Mouse (Mus musculus) activated CD4-positive, CD25-positive, alpha-beta regulatory T cell, adult 4 months (primary cell): ENCODE data around the gene Morf4l1. TPM values are rescaled to one million over a fixed set of nuclear protein-coding genes. Genes with fewer than 3 reads are reported as not detected.
"Not testable (repeated sequence)": the region's sequence is repeated elsewhere in the genome, so short reads cannot be mapped to it uniquely, and the experiment has no call there.

Experiments
- ATAC-seq: one replicate; pipeline ENCODE4 v1.8.0; 2017
- polyA plus RNA-seq, 2 experiments: library from polyadenylated mRNA; unstranded; fragments of 100-300 nt; shearing (Covaris generic); gene quantifications; one replicate each; pipeline ENCODE4 v1.2.1; 2017

Gene Morf4l1
- polyA plus RNA-seq, 2 experiments from 2014 or later, result 299 to 332 TPM

DNA sequence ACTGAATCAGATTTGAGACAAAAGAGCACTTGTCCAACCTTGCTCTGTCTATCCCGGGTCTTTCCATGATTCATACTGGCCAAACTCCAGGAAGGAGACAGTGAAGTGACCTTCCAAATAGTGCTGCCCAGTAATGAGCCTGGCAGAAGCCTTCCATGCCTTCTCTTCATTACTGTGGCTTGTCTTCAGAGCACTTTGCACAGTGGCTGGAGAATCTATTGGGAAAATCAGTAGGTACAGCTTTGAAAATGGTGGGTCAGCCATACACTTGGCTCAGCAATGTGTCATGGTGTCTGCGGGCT lies 54.0 kb downstream of the Morf4l1 start:
- ATAC-seq, result no peak

- ATAC-seq, result no peak
Measured at GRCm38 (mm10) chr9:90059828-90060573, 54.6 kb downstream of the Morf4l1 start.

DNA sequence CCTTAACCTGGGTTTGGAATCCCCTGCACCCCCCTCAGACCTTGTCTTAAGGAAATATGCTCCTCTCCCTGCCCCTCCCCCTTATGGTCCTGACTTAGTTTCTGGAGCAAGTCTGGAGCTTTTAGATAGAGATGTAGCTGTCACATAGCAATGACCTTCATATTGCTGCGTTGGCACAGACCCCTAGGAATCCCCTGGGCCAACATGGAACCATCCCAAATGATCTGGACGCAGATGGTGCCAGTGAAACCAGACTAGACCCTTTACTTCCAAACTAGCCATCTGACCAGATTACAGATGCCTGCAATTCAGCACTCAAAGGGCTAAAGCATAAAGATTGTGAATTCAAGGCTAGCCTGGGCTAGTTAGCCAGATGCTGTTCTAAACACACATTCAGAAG lies 57.9 kb downstream of the Morf4l1 start:
- ATAC-seq, result no peak

GRCm38 (mm10) chr9:90055911-90056310 lies 58.7 kb downstream of the Morf4l1 start:
- ATAC-seq, result no peak

GRCm38 (mm10) chr9:90055409-90055808 lies 59.2 kb downstream of the Morf4l1 start:
- no peak for ATAC-seq

DNA sequence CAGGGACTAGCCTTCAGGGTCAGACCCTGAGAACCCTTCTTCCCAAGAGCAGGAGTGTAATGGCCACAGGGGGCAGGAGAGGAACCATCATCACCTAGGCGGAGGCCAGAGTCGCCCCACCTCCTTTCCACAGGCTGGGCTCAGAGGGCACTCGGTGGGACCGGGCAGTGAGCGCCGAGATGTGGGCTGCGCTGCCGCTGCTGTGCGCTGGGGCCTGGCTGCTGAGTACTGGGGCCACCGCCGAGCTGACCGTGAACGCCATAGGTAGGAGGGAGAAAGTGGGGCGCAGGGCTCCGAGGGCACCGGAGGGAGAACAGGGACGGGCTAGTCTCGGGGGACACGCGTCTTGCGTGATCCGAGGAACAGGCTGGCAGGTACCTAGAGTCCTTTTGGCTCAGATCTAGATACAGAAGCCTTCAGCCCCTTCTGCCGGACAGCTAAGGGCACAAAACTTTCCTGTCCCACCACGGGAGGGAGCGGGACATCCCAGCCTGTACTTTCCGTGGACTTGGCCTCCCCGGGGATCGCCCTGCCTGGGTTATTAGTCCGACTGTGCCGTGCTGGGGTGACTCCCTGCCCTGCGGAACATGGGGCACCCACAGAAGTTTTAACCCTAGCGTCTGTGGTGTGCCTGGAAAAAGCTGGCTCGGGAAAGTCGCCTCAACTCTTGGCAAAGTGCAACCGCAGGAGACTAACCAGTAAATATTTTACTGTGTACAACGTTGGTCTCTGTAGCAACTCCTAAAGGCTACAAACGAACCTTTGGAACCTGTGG lies 60.0 kb downstream of the Morf4l1 start:
- ATAC-seq, result no peak

- no peak for ATAC-seq
Measured at GRCm38 (mm10) chr9:90053852-90054251, 60.7 kb downstream of the Morf4l1 start, which contains the start of gene Ctsh. Gene Ctsh (plus strand): TSS chr9:90054152.

GRCm38 (mm10) chr9:90047937-90048627 lies 66.5 kb downstream of the Morf4l1 start:
- no peak for ATAC-seq

- ATAC-seq, result no peak
Measured at GRCm38 (mm10) chr9:90045191-90045590, 69.4 kb downstream of the Morf4l1 start.

- not testable (repeated sequence) for ATAC-seq
Measured at GRCm38 (mm10) chr9:90042906-90043305, 71.7 kb downstream of the Morf4l1 start.

Other genes starting within 250 kb of the Morf4l1 start
- gene Rasgrf1, start 204.9 kb downstream of the Morf4l1 start, polyA plus RNA-seq, result not detected
- 1 to 10 TPM; 2.0 to 6.7 TPM for gene Ctsh, start 60.6 kb downstream of the Morf4l1 start, polyA plus RNA-seq
- not detected for gene Adamts7, start 48.3 kb upstream of the Morf4l1 start, polyA plus RNA-seq
- 10 to 100 TPM; 10.2 to 11.4 TPM for gene Tbc1d2b, start 156.0 kb upstream of the Morf4l1 start, polyA plus RNA-seq